Mouse (Mus musculus) midbrain, embryonic 15.5 days (tissue): ENCODE data around the gene Nudt8. TPM values are rescaled to one million over a fixed set of nuclear protein-coding genes. Genes with fewer than 3 reads are reported as not detected.
"Not testable (repeated sequence)": the region's sequence is repeated elsewhere in the genome, so short reads cannot be mapped to it uniquely, and the experiment has no call there.

Experiments used
- ATAC-seq: fragments of 200-750 bp; cut with Nextera tagmentation; replicated peaks from 2 replicates; pipeline ENCODE4 v1.8.0; 2017; ENCODE audit warnings: moderate TSS enrichment
- H3K27ac ChIP-seq: fragments of 300-500 bp; sonication (generic); 2 replicates; pipeline ENCODE4 v1.5.1; 2015; ENCODE audit warnings: mild to moderate bottlenecking, inconsistent platforms
- H3K27me3 ChIP-seq: fragments of 300-500 bp; sonication (generic); replicated peaks from 2 replicates; pipeline ENCODE4 v1.6.1; 2015; ENCODE audit warnings: inconsistent platforms
- H3K36me3 ChIP-seq: fragments of 300-500 bp; sonication (generic); replicated peaks from 2 replicates; pipeline ENCODE4 v1.6.1; 2015; ENCODE audit warnings: inconsistent platforms
- H3K4me1 ChIP-seq: fragments of 300-500 bp; sonication (generic); 2 replicates; pipeline ENCODE4 v1.6.1; 2015; ENCODE audit warnings: inconsistent platforms
- H3K4me2 ChIP-seq: fragments of 300-500 bp; sonication (generic); 2 replicates; pipeline ENCODE4 v1.6.1; 2015; ENCODE audit warnings: inconsistent platforms, mild to moderate bottlenecking, moderate library complexity
- H3K4me3 ChIP-seq: fragments of 300-500 bp; sonication (generic); 2 replicates; pipeline ENCODE4 v1.5.1; 2015; ENCODE audit warnings: mild to moderate bottlenecking, inconsistent platforms
- H3K9ac ChIP-seq: fragments of 300-500 bp; sonication (generic); 2 replicates; pipeline ENCODE4 v1.6.1; 2015; ENCODE audit warnings: mild to moderate bottlenecking, inconsistent platforms
- H3K9me3 ChIP-seq: fragments of 300-500 bp; sonication (generic); 2 replicates; pipeline ENCODE4 v1.6.1; 2016; ENCODE audit warnings: inconsistent platforms
- WGBS: fragments of 180-500 bp; shearing (Covaris S2); methylation state at CpG from one replicate; pipeline ENCODE4 v1.1.7; 2015; ENCODE audit warnings: mixed read lengths; 5-methylcytosine and 5-hydroxymethylcytosine counted together
- polyA plus RNA-seq: library from polyadenylated mRNA; unstranded; fragments of >200 nt; fragmentation: Nextera tagmentation; extraction: Ambion mirVana; gene quantifications from 2 replicates; pipeline ENCODE4 v1.2.1, GENCODE M21; 2015

Gene Nudt8
- polyA plus RNA-seq, 1 experiment from 2014 or later: 33.4 TPM

DNA sequence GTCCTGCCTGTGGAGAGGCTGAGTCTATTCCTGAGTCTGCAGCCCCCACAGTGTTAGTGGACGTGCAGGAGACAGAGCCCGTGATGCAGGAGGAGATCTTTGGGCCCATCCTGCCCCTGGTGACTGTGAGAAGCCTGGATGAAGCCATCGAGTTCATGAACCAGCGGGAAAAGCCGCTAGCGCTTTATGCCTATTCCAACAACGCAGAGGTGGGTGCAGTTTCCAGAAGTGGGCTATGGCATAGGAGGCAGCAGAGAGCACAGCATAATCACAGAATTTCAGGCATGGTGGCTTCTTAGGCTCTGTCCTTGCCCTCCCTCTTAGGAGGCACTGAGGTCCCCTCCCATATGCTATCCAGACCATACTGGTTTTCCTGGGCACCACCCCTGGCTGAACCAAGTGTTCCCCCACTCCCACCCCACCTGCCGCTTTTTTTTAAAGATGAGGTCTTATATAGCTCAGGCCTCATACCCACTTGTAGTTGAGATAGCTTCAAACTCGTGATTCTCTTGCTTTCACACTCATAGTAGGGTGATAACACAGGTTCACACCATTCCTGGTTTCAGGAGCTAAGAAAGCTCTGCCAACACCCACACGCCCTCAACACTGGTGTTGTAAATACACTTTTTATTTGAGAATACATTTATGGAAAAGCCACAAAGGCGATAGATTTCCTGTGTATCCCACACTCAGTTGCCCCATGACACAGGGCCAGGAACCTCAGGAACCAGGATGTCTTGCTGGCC, 33.9 kb upstream of the Nudt8 start:
- no peaks in the 10 kb centered on the region for H3K4me1 ChIP-seq
- H3K9me3 ChIP-seq: no peaks in the 10 kb centered on the region
- no peak overlapping the region for H3K9ac ChIP-seq
- H3K36me3 ChIP-seq: no peaks in the 10 kb centered on the region
- H3K4me2 ChIP-seq: no peak overlapping the region
- ATAC-seq: no peak
- 68% methylated on average over 11 of the region's 11 CpGs for WGBS
- H3K27me3 ChIP-seq: no peaks in the 10 kb centered on the region
- H3K27ac ChIP-seq: no peak overlapping the region
- no peak overlapping the region for H3K4me3 ChIP-seq

- no peak overlapping the region for H3K27ac ChIP-seq
- no peaks in the 10 kb centered on the region for H3K9me3 ChIP-seq
- ATAC-seq: no peak
- no peaks in the 10 kb centered on the region for H3K27me3 ChIP-seq
- no peaks in the 10 kb centered on the region for H3K36me3 ChIP-seq
- no peak overlapping the region for H3K4me3 ChIP-seq
- WGBS: 61% methylated on average over 3 of the region's 3 CpGs
- no peak overlapping the region for H3K9ac ChIP-seq
- no peaks in the 10 kb centered on the region for H3K4me1 ChIP-seq
- no peak overlapping the region for H3K4me2 ChIP-seq
Observed at GRCm38 (mm10) chr19:3967258-3967657, 33.1 kb upstream of the Nudt8 start.

DNA sequence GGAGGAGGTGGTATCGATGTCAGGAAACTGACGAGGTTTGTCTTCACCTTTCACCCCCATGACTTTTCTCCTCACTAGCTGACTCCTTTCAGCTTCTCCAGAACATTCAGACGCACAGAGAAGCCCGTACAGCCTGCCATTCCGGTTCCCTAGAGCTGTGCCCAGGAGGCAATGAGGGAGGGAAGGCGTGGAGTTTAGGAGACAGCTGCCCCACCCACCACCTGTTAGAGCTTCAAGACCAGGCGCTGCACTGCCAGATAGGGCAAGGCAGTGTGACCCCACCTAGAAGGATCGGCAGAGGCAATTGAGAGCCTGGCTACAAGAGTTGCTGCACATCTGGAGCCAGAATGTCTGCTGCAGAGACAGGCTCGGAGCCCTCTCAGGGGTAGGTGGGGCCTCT, 28.2 kb upstream of the Nudt8 start, which contains the start of gene Aldh3b2:
Gene Aldh3b2, plus strand, starts transcription at position 100 of the 400 bp plus-strand sequence.
- Histone ChIP-seq H3K4me1 (no peaks in the 10 kb centered on the region), H3K9me3 (no peaks in the 10 kb centered on the region), H3K36me3 (no peaks in the 10 kb centered on the region), H3K4me3 (no peak within 1 kb of the TSS), H3K27ac (no peak within 1 kb of the TSS), H3K4me2 (no peak within 1 kb of the TSS), H3K27me3 (no peaks in the 10 kb centered on the region), H3K9ac (no peak within 1 kb of the TSS)
- no peak for ATAC-seq
- WGBS: 55% methylated on average over 9 of the region's 9 CpGs

DNA sequence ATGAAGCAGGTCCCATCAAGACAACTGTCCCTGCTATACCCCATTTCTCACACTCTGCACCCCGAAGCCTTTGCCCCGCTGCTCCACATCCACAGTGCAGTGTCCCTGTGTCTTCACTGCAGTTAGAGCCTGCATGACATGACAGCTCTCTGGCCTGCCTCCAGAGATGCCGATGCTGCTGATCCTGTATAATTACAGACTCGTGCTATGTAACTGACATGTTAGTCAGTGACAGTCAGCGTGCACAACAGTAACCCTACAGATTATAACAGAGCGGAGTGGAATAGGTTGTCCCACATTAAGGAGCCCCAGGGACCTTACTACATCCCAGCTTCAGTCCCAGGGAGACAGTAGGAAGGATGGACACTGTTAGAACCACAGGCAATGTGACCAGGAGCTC, 25.8 kb upstream of the Nudt8 start:
- not testable (repeated sequence) for H3K9me3 ChIP-seq, H3K4me2 ChIP-seq, H3K9ac ChIP-seq, H3K36me3 ChIP-seq, H3K27me3 ChIP-seq, H3K27ac ChIP-seq, ATAC-seq, H3K4me3 ChIP-seq, H3K4me1 ChIP-seq
- 77% methylated on average over 6 of the region's 6 CpGs for WGBS

- Histone ChIP-seq H3K9ac (no peak overlapping the region), H3K36me3 (no peaks in the 10 kb centered on the region), H3K4me3 (no peak overlapping the region), H3K27me3 (no peaks in the 10 kb centered on the region; the same call in 1 of the 2 replicates), H3K4me1 (no peaks in the 10 kb centered on the region), H3K4me2 (no peak overlapping the region), H3K27ac (no peak overlapping the region), H3K9me3 (no peaks in the 10 kb centered on the region)
- no peak for ATAC-seq
- WGBS: 66% methylated on average over 2 of the region's 2 CpGs
Observed at GRCm38 (mm10) chr19:3975866-3976265, 24.5 kb upstream of the Nudt8 start.

- no peaks in the 10 kb centered on the region for H3K4me1 ChIP-seq
- ATAC-seq: peak; percentile 67
- 12% methylated on average over 4 of the region's 4 CpGs for WGBS
- no peaks in the 10 kb centered on the region for H3K9me3 ChIP-seq
- H3K4me2 ChIP-seq: no peak overlapping the region
- no peak overlapping the region for H3K27ac ChIP-seq
- H3K36me3 ChIP-seq: no peaks in the 10 kb centered on the region
- H3K27me3 ChIP-seq: no peaks in the 10 kb centered on the region; the same call in 1 of the 2 replicates
- no peak overlapping the region for H3K9ac ChIP-seq
- H3K4me3 ChIP-seq: no peak overlapping the region
Observed at GRCm38 (mm10) chr19:3980309-3980708, 20.1 kb upstream of the Nudt8 start.

DNA sequence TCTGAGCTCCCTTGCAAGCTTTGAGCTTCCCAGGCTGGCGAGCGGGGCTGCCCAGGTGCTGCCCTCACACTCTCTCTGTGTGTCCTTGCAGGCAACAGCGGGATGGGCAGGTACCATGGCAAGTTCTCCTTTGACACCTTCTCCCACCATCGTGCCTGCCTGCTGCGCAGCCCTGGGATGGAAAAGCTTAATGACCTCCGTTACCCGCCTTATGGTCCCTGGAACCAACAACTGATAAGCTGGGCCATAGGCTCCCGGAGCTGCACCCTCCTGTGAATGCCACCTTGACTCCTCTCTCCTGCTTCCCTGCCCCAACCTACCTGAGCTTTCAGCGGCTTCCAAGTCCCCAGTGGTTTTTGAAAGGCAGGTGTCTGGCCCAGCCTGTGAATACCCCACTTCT, 19.5 kb upstream of the Nudt8 start:
- H3K4me1 ChIP-seq: no peaks in the 10 kb centered on the region
- no peak overlapping the region for H3K9ac ChIP-seq
- H3K9me3 ChIP-seq: no peaks in the 10 kb centered on the region
- H3K4me3 ChIP-seq: no peak overlapping the region
- no peak overlapping the region for H3K27ac ChIP-seq
- H3K4me2 ChIP-seq: no peak overlapping the region
- 75% methylated on average over 9 of the region's 9 CpGs for WGBS
- no peaks in the 10 kb centered on the region for H3K36me3 ChIP-seq
- ATAC-seq: no peak
- no peaks in the 10 kb centered on the region; the same call in 1 of the 2 replicates for H3K27me3 ChIP-seq

- no peaks in the 10 kb centered on the region for H3K4me1 ChIP-seq
- no peak overlapping the region for H3K4me3 ChIP-seq
- 29% methylated on average over 9 of the region's 9 CpGs for WGBS
- no peak overlapping the region for H3K9ac ChIP-seq
- no peaks in the 10 kb centered on the region for H3K9me3 ChIP-seq
- no peak overlapping the region for H3K27ac ChIP-seq
- no peaks in the 10 kb centered on the region for H3K36me3 ChIP-seq
- H3K27me3 ChIP-seq: no peaks in the 10 kb centered on the region; the same call in 1 of the 2 replicates
- no peak overlapping the region for H3K4me2 ChIP-seq
- ATAC-seq: no peak
Observed at GRCm38 (mm10) chr19:3983527-3984200, 16.7 kb upstream of the Nudt8 start.

GRCm38 (mm10) chr19:3985261-3985681, 15.1 kb upstream of the Nudt8 start:
- Histone ChIP-seq H3K27ac (no peak overlapping the region), H3K9me3 (no peaks in the 10 kb centered on the region), H3K4me2 (no peak overlapping the region), H3K4me3 (no peak overlapping the region), H3K27me3 (no peaks in the 10 kb centered on the region; the same call in 1 of the 2 replicates), H3K9ac (no peak overlapping the region), H3K36me3 (no peaks in the 10 kb centered on the region), H3K4me1 (no peaks in the 10 kb centered on the region)
- WGBS: 16% methylated on average over 8 of the region's 8 CpGs
- no peak for ATAC-seq

GRCm38 (mm10) chr19:3986334-3986733, 14.0 kb upstream of the Nudt8 start, which contains the start of gene Acy3:
Gene Acy3, plus strand, starts transcription at chr19:3986570.
- Histone ChIP-seq H3K4me1 (no peaks in the 10 kb centered on the region), H3K27ac (no peak within 1 kb of the TSS), H3K27me3 (no peaks in the 10 kb centered on the region), H3K36me3 (no peaks in the 10 kb centered on the region), H3K4me3 (no peak within 1 kb of the TSS), H3K9ac (no peak within 1 kb of the TSS), H3K9me3 (no peaks in the 10 kb centered on the region), H3K4me2 (no peak within 1 kb of the TSS)
- no peak for ATAC-seq
- 19% methylated on average over 8 of the region's 8 CpGs for WGBS

- H3K27ac ChIP-seq: no peak overlapping the region
- H3K4me2 ChIP-seq: no peak overlapping the region
- WGBS: 87% methylated on average over 14 of the region's 14 CpGs
- H3K36me3 ChIP-seq: no peaks in the 10 kb centered on the region
- no peaks in the 10 kb centered on the region for H3K9me3 ChIP-seq
- H3K4me3 ChIP-seq: no peak overlapping the region
- no peak overlapping the region for H3K9ac ChIP-seq
- H3K27me3 ChIP-seq: peaks cover 2% of the 10 kb centered on the region; the same call in 1 of the 2 replicates
- no peaks in the 10 kb centered on the region for H3K4me1 ChIP-seq
- no peak for ATAC-seq
Observed at GRCm38 (mm10) chr19:3988066-3988465, 12.3 kb upstream of the Nudt8 start.

GRCm38 (mm10) chr19:3988750-3989149, 11.6 kb upstream of the Nudt8 start:
- no peaks in the 10 kb centered on the region for H3K4me1 ChIP-seq
- no peak overlapping the region for H3K27ac ChIP-seq
- no peak for ATAC-seq
- no peak overlapping the region for H3K4me3 ChIP-seq
- no peaks in the 10 kb centered on the region for H3K36me3 ChIP-seq
- no peak overlapping the region for H3K4me2 ChIP-seq
- no peaks in the 10 kb centered on the region for H3K9me3 ChIP-seq
- H3K27me3 ChIP-seq: peaks cover 2% of the 10 kb centered on the region; the same call in 1 of the 2 replicates
- H3K9ac ChIP-seq: no peak overlapping the region
- 84% methylated on average over 4 of the region's 4 CpGs for WGBS
